Mouse (Mus musculus) adipose tissue, adult 10 weeks (tissue): Measurements from ENCODE around the gene Arhgap40. TPM values are rescaled to one million over a fixed set of nuclear protein-coding genes. Genes with fewer than 3 reads are reported as not detected.

Experiments used
- polyA plus RNA-seq: library from polyadenylated mRNA; stranded (reverse); fragments of 350-450 nt; fragmentation: Illumina TruSeq; extraction: RNeasy Lipid Tissue Mini Kit (QIAGEN cat#74804); gene quantifications from one replicate; pipeline ENCODE4 v1.2.3, GENCODE M21; 2014; ENCODE audit warnings: low read depth, low replicate concordance

Gene Arhgap40
- polyA plus RNA-seq = 4.1 TPM

DNA sequence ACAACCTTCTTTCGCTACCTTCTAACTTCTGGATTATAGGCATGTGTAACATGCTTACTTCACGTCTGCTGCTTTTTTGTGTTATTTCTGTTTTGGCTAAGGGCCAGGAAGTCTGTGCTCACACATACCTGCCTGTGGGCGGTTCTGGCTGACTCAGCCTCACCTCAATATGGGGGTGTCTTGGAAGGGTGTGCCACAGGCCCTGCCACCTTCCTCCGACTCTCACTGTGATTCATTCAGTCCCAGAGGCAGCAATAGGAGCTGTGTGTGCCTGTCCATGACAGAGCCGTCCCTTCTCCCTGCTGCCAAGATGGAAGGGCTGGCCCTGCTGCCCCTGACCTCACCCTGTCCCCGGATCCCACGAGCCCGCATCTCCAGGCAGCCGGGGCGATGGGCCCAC, at the start of gene Arhgap40:
TSS of gene Arhgap40 (plus strand) at position 269 of the 400 bp plus-strand sequence.

DNA sequence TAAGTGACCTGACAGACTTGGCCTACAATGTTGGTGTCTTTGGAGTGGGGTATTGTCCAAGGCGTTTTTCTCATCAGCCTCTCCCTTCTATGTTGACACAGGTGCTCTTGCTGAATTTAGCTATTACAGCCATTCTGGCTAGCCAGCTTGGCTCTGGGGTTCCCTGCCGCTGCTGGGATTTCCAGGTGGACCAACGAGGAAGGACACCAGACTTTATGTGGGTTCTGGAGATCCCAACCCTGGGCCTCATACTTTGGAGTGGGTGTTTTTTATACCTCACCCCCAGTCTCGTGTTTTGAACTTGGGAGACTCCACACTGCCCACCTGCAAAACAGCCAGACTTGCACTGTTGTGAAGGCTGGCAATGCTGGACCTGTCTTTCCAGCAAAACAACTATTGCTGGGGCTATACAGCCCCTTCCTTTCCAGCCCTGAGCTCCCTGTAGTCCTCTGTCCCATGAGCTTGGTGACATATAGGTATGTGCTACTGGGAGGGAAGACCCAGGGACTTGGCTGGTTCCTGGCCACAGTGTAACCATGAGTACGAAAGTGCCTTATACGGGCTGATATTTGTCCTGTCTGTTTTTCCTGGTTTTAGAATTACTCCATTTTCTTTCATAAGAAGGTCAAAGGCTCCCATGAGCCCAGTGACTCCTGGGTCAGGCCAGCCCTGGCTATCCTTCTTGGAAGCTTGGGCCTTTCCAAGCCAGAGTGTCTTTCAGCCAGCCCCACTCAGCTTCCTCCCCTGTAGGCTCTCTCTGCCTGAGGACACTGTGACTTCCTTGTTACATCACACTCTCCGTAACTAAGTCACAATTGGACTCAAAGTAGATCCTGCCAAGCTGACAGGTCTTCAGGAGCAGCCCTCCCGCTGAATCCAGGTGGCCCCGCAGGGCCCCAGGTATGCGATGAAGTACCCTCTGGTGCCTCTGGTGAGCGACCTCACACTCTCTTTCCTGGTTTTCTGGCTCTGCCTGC, 10.5 kb upstream of the Arhgap40 start, which contains the start of gene Adig:
TSS of gene Adig (plus strand) at position 777 of the 977 bp plus-strand sequence.

Other genes with a start within 250 kb of the Arhgap40 start
- gene Lbp, start 206.3 kb upstream of the Arhgap40 start, polyA plus RNA-seq = 80.3 TPM
- gene Snhg11, start 137.2 kb upstream of the Arhgap40 start, polyA plus RNA-seq = 23.0 TPM
- gene Ralgapb, start 102.9 kb upstream of the Arhgap40 start, polyA plus RNA-seq = 21.4 TPM
- 220 TPM for gene Adig, start 10.2 kb upstream of the Arhgap40 start, polyA plus RNA-seq
- gene Slc32a1, start 98.0 kb downstream of the Arhgap40 start, polyA plus RNA-seq = not detected
- gene Actr5, start 112.1 kb downstream of the Arhgap40 start, polyA plus RNA-seq = 9.0 TPM
- 3.1 TPM for gene Ppp1r16b, start 152.6 kb downstream of the Arhgap40 start, polyA plus RNA-seq